Mouse (Mus musculus): ENCODE measurements around the gene Stk32c. TPM values are rescaled to one million over a fixed set of nuclear protein-coding genes. Genes with fewer than 3 reads are reported as not detected.

Gene Stk32c
- polyA plus RNA-seq, 1 experiment from 2014 or later = not detected

DNA sequence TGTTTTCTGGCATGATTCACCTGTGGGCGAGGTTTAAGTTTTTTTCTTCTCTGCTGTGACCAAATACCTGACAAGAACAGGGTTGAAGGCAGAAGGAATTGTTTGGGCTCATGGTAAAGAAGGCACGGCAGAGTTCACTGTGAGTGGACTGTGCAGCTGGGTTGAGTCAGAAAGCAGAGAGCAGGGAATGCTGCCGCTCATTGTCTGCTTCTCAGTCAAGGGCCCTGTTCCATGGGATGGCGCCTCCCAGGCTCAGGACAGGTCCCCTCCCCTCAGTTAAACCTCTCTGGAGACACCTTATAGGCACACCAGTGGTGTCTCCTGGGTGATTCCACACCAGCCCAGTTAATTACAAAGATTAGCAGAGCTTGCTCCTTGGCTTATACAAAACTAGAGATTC lies 9.2 kb upstream of the Stk32c start:
- no peak for ATAC-seq (replicated peaks; ENCODE audit: insufficient number of reproducible peaks, low FRiP score, low TSS enrichment)
- Histone ChIP-seq H3K4me2 (no peak overlapping the region), H3K4me3 (ENCODE audit: low read depth, low read length) (no peak overlapping the region), H3K36me3 (ENCODE audit: control insufficient read depth, insufficient read depth, low read length) (no peaks in the 10 kb centered on the region), H3K4me1 (ENCODE audit: control insufficient read depth, insufficient read depth, low read length) (peaks cover 18% of the 10 kb centered on the region), H3K27ac (ENCODE audit: low read depth, low read length) (no peak overlapping the region), H3K9ac (ENCODE audit: low read depth, low read length) (no peak overlapping the region), H3K27me3 (ENCODE audit: control insufficient read depth, insufficient read depth, low read length) (no peaks in the 10 kb centered on the region), H3K9me3 (replicated peaks; ENCODE audit: control insufficient read depth, low read length) (no peaks in the 10 kb centered on the region)
- WGBS (ENCODE audit: insufficient replicate concordance) = 78% methylated on average over 4 of the region's 4 CpGs

GRCm38 (mm10) chr7:139221856-139222255 lies 8.7 kb upstream of the Stk32c start:
- no peak overlapping the region for H3K4me2 ChIP-seq

DNA sequence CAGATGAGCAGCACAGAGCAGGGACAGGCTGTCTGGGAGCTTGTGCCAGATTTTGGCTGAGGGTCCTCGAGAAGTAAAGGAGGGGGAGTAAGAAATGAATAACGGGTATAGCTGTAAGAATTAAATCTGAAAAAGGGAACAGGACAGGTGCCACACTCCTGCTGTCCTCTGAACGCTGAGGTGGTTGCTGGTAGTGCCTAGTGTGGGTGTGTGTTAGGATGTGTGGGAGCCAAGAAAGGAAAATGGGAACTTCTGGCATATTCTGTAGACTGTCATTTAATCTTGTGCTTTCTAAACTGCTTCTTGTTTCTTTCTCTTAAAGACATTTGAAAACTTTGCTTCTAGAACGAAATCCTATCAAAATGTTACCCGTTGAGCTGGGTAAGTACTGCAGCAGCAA lies 8.0 kb upstream of the Stk32c start:
- peaks cover 10% of the 10 kb centered on the region for H3K4me1 ChIP-seq (ENCODE audit: control insufficient read depth, insufficient read depth, low read length)
- 59% methylated on average over 5 of the region's 5 CpGs for WGBS (ENCODE audit: insufficient replicate concordance)

More at GRCm38 (mm10) chr7:139221856-139222255, 8.7 kb upstream of the Stk32c start:
- Histone ChIP-seq H3K9me3 (replicated peaks; ENCODE audit: control insufficient read depth, low read length) (no peaks in the 10 kb centered on the region), H3K4me3 (ENCODE audit: low read depth, low read length) (no peak overlapping the region), H3K27ac (ENCODE audit: low read depth, low read length) (no peak overlapping the region), H3K27me3 (ENCODE audit: control insufficient read depth, insufficient read depth, low read length) (no peaks in the 10 kb centered on the region), H3K36me3 (ENCODE audit: control insufficient read depth, insufficient read depth, low read length) (no peaks in the 10 kb centered on the region), H3K4me1 (ENCODE audit: control insufficient read depth, insufficient read depth, low read length) (peaks cover 15% of the 10 kb centered on the region), H3K9ac (ENCODE audit: low read depth, low read length) (no peak overlapping the region)
- ATAC-seq (replicated peaks; ENCODE audit: insufficient number of reproducible peaks, low FRiP score, low TSS enrichment) = no peak
- 81% methylated on average over 2 of the region's 2 CpGs for WGBS (ENCODE audit: insufficient replicate concordance)

GRCm38 (mm10) chr7:139220303-139220702 lies 7.2 kb upstream of the Stk32c start:
- H3K4me3 ChIP-seq (ENCODE audit: low read depth, low read length) = no peak overlapping the region
- H3K4me1 ChIP-seq (ENCODE audit: control insufficient read depth, insufficient read depth, low read length) = peaks cover 10% of the 10 kb centered on the region
- WGBS (ENCODE audit: insufficient replicate concordance) = 38% methylated on average over 2 of the region's 2 CpGs
- no peak overlapping the region for H3K9ac ChIP-seq (ENCODE audit: low read depth, low read length)
- H3K36me3 ChIP-seq (ENCODE audit: control insufficient read depth, insufficient read depth, low read length) = no peaks in the 10 kb centered on the region
- no peaks in the 10 kb centered on the region for H3K9me3 ChIP-seq (replicated peaks; ENCODE audit: control insufficient read depth, low read length)
- H3K4me2 ChIP-seq = no peak overlapping the region
- H3K27ac ChIP-seq (ENCODE audit: low read depth, low read length) = no peak overlapping the region
- no peak for ATAC-seq (replicated peaks; ENCODE audit: insufficient number of reproducible peaks, low FRiP score, low TSS enrichment)
- no peaks in the 10 kb centered on the region for H3K27me3 ChIP-seq (ENCODE audit: control insufficient read depth, insufficient read depth, low read length)

More for the DNA sequence above, 8.0 kb upstream of the Stk32c start:
- Histone ChIP-seq H3K36me3 (ENCODE audit: control insufficient read depth, insufficient read depth, low read length) (no peaks in the 10 kb centered on the region), H3K9ac (ENCODE audit: low read depth, low read length) (no peak overlapping the region), H3K4me2 (no peak overlapping the region), H3K27me3 (ENCODE audit: control insufficient read depth, insufficient read depth, low read length) (no peaks in the 10 kb centered on the region), H3K27ac (ENCODE audit: low read depth, low read length) (no peak overlapping the region), H3K9me3 (replicated peaks; ENCODE audit: control insufficient read depth, low read length) (no peaks in the 10 kb centered on the region), H3K4me3 (ENCODE audit: low read depth, low read length) (no peak overlapping the region)
- ATAC-seq (replicated peaks; ENCODE audit: insufficient number of reproducible peaks, low FRiP score, low TSS enrichment) = no peak

DNA sequence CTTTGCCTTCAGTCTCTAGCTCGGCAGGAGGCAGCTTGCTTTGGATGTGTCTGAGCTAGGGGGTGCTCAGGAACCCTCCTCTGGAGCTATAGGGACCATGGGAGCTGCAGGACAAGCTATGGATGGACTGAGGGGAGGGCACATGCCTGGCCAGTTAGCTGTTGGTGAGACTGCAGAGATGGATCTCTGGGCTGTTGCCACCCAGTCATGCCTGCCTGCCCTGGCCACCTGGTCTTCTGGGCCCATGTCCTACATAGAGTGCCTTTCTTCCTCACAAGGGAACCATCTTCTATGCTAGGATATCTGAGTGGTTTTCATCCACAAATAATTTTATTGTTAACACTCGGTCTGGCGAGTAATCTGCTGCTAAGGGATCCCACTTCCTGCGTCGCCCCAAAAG lies 6.4 kb upstream of the Stk32c start:
- Histone ChIP-seq H3K27me3 (ENCODE audit: control insufficient read depth, insufficient read depth, low read length) (no peaks in the 10 kb centered on the region), H3K4me2 (no peak overlapping the region), H3K36me3 (ENCODE audit: control insufficient read depth, insufficient read depth, low read length) (no peaks in the 10 kb centered on the region), H3K27ac (ENCODE audit: low read depth, low read length) (no peak overlapping the region), H3K4me3 (ENCODE audit: low read depth, low read length) (no peak overlapping the region), H3K9me3 (replicated peaks; ENCODE audit: control insufficient read depth, low read length) (no peaks in the 10 kb centered on the region), H3K9ac (ENCODE audit: low read depth, low read length) (no peak overlapping the region), H3K4me1 (ENCODE audit: control insufficient read depth, insufficient read depth, low read length) (peaks cover 10% of the 10 kb centered on the region)
- WGBS (ENCODE audit: insufficient replicate concordance) = 74% methylated on average over 5 of the region's 5 CpGs
- ATAC-seq (replicated peaks; ENCODE audit: insufficient number of reproducible peaks, low FRiP score, low TSS enrichment) = no peak

DNA sequence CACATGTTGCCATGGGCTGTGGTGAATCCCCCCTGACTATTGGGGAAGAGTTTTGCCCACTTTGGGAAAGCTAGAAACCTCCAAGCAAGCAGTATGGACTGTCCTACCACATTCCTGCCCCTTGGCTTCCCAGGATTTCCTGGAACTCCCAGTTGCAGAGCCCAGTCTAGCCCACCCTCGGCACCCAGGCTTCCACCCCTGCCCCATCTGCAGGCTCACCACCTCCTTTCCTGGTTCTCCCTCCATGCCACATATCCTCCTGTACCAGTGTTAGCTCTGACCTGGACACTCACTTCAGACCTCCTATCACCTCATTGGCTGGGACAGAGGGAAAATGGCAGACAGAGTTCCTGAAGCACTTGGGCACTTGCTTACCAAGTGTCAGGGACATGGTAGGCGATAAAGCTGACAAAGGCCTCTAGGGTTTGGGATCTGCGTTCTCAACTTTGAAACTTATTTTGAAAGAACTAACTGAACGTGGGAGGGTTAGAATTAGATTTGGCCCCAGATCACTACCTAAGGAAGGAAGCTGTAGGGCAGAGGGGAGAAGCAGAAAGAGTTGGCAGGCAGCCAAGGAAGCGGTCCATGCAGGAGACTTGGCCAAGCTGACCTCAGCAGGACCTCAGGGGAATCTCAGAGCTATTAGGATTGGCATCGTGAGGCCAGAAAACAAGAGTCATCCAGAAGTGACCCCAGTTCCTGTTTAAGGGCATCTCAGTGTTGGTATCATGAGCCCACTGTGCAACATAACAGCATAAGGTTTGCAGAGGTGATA lies 5.7 kb upstream of the Stk32c start:
- Histone ChIP-seq H3K4me3 (ENCODE audit: low read depth, low read length) (no peak overlapping the region), H3K4me1 (ENCODE audit: control insufficient read depth, insufficient read depth, low read length) (peaks cover 10% of the 10 kb centered on the region), H3K4me2 (no peak overlapping the region; the same call in 1 of the 2 replicates), H3K27me3 (ENCODE audit: control insufficient read depth, insufficient read depth, low read length) (no peaks in the 10 kb centered on the region), H3K36me3 (ENCODE audit: control insufficient read depth, insufficient read depth, low read length) (no peaks in the 10 kb centered on the region), H3K27ac (ENCODE audit: low read depth, low read length) (peak overlapping the region; percentile 41; the same call in 1 of the 2 replicates), H3K9me3 (replicated peaks; ENCODE audit: control insufficient read depth, low read length) (no peaks in the 10 kb centered on the region), H3K9ac (ENCODE audit: low read depth, low read length) (no peak overlapping the region)
- no peak for ATAC-seq (replicated peaks; ENCODE audit: insufficient number of reproducible peaks, low FRiP score, low TSS enrichment)
- whole genome bisulfite sequencing (ENCODE audit: insufficient replicate concordance) = 49% methylated on average over 6 of the region's 6 CpGs

DNA sequence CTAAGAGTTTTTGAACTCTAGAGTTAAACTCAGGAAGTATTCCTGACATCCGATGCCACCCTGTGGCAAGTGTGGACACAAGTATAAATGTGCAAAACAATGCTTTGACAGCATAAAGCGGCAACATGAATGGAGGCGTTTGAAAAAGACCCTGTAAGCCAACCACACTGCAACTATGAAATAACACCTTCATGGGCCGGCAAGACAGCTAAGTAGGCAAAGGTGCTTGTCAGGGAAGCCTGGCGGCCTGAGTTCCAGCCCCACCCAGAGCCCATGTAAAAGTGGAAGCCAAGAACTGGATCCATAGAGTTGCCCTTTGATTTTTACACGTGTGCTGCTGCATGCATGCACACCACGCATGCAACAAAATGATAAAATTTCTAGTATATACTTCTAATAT lies 3.9 kb upstream of the Stk32c start:
- no peak overlapping the region for H3K27ac ChIP-seq (ENCODE audit: low read depth, low read length)
- H3K4me3 ChIP-seq (ENCODE audit: low read depth, low read length) = no peak overlapping the region
- H3K4me2 ChIP-seq = no peak overlapping the region
- H3K4me1 ChIP-seq (ENCODE audit: control insufficient read depth, insufficient read depth, low read length) = peaks cover 10% of the 10 kb centered on the region
- no peaks in the 10 kb centered on the region for H3K9me3 ChIP-seq (replicated peaks; ENCODE audit: control insufficient read depth, low read length)
- H3K36me3 ChIP-seq (ENCODE audit: control insufficient read depth, insufficient read depth, low read length) = no peaks in the 10 kb centered on the region
- 77% methylated on average over 7 of the region's 7 CpGs for WGBS (ENCODE audit: insufficient replicate concordance)
- no peaks in the 10 kb centered on the region for H3K27me3 ChIP-seq (ENCODE audit: control insufficient read depth, insufficient read depth, low read length)
- ATAC-seq (replicated peaks; ENCODE audit: insufficient number of reproducible peaks, low FRiP score, low TSS enrichment) = no peak
- H3K9ac ChIP-seq (ENCODE audit: low read depth, low read length) = no peak overlapping the region

GRCm38 (mm10) chr7:139216464-139216863 lies 3.4 kb upstream of the Stk32c start:
- 83% methylated on average over 9 of the region's 9 CpGs for WGBS (ENCODE audit: insufficient replicate concordance)
- Histone ChIP-seq H3K9me3 (replicated peaks; ENCODE audit: control insufficient read depth, low read length) (no peaks in the 10 kb centered on the region), H3K27ac (ENCODE audit: low read depth, low read length) (no peak overlapping the region), H3K9ac (ENCODE audit: low read depth, low read length) (no peak overlapping the region), H3K36me3 (ENCODE audit: control insufficient read depth, insufficient read depth, low read length) (no peaks in the 10 kb centered on the region), H3K4me1 (ENCODE audit: control insufficient read depth, insufficient read depth, low read length) (peaks cover 10% of the 10 kb centered on the region), H3K4me3 (ENCODE audit: low read depth, low read length) (no peak overlapping the region), H3K27me3 (ENCODE audit: control insufficient read depth, insufficient read depth, low read length) (no peaks in the 10 kb centered on the region), H3K4me2 (no peak overlapping the region)
- no peak for ATAC-seq (replicated peaks; ENCODE audit: insufficient number of reproducible peaks, low FRiP score, low TSS enrichment)

DNA sequence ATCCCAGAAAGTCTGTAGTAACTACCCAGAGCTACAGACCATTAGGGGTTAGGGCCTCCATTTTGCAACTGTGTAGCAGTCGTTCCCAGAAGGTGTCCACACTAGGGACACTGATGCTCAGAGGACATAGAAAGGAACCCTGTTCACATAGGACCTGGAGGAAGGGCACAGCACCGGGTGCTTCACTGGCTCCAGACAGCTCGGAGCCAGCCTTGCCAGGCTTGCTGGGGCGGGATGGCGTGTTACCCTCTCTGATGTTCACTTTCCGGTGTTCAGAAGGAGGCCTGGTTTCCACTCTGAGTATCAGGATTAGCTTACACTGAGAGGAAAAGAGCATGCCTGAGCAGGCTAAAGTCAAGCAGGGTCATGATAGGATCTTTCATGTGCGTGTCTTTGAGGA lies 2.8 kb upstream of the Stk32c start:
- H3K4me1 ChIP-seq (ENCODE audit: control insufficient read depth, insufficient read depth, low read length) = peaks cover 10% of the 10 kb centered on the region
- 72% methylated on average over 7 of the region's 7 CpGs for WGBS (ENCODE audit: insufficient replicate concordance)
- H3K27me3 ChIP-seq (ENCODE audit: control insufficient read depth, insufficient read depth, low read length) = no peaks in the 10 kb centered on the region
- ATAC-seq (replicated peaks; ENCODE audit: insufficient number of reproducible peaks, low FRiP score, low TSS enrichment) = no peak
- no peak overlapping the region for H3K4me3 ChIP-seq (ENCODE audit: low read depth, low read length)
- H3K36me3 ChIP-seq (ENCODE audit: control insufficient read depth, insufficient read depth, low read length) = no peaks in the 10 kb centered on the region
- H3K9me3 ChIP-seq (replicated peaks; ENCODE audit: control insufficient read depth, low read length) = no peaks in the 10 kb centered on the region
- H3K27ac ChIP-seq (ENCODE audit: low read depth, low read length) = no peak overlapping the region
- no peak overlapping the region for H3K4me2 ChIP-seq
- H3K9ac ChIP-seq (ENCODE audit: low read depth, low read length) = no peak overlapping the region; the same call in 1 of the 2 replicates
